1 mouse cellular context compared by ENCODE assay signal in genomic region chr8:122459218-122459900, GRCm38 (mm10).
TF ChIP-seq lines count a peak whose summit lies in the region.

No protein-coding gene starts in this region.

TF ChIP-seq in MEL, 35 proteins besides CTCF, POLR2A, EP300 and RAD21 (continued from another document):
- TF ChIP-seq BHLHE40 (IDR thresholded peaks at IDR 0.05; ENCODE audit: borderline replicate concordance, low read depth, low read length) = no peak
